Mouse (Mus musculus) forebrain, embryonic 14.5 days (tissue): Measurements from ENCODE around the gene Maff. TPM values are rescaled to one million over a fixed set of nuclear protein-coding genes. Genes with fewer than 3 reads are reported as not detected.

Experiments used
- ATAC-seq: fragments of 200-750 bp; cut with Nextera tagmentation; 2 replicates; pipeline ENCODE4 v1.8.0; 2017; ENCODE audit warnings: mild to moderate bottlenecking, moderate library complexity
- DNase-seq: peaks from one replicate; pipeline ENCODE4 v3.0.0-alpha.2; 2015; ENCODE audit warnings: low spot score
- H3K27ac ChIP-seq: fragments of 300-500 bp; sonication (generic); 2 replicates; pipeline ENCODE4 v1.5.1; 2014; ENCODE audit warnings: low read depth, mild to moderate bottlenecking, control low read depth, low read length, moderate library complexity
- H3K27me3 ChIP-seq: fragments of 300-500 bp; sonication (generic); replicated peaks from 2 replicates; pipeline ENCODE4 v1.6.1; 2014; ENCODE audit warnings: low read length, control low read depth, mixed read lengths; ENCODE audit not compliant: control insufficient read depth, insufficient read depth
- H3K36me3 ChIP-seq: fragments of 300-500 bp; sonication (generic); 2 replicates; pipeline ENCODE4 v1.6.1; 2014; ENCODE audit warnings: low read length, control low read depth; ENCODE audit not compliant: control insufficient read depth, insufficient read depth
- H3K4me1 ChIP-seq: fragments of 300-500 bp; sonication (generic); 2 replicates; pipeline ENCODE4 v1.6.1; 2014; ENCODE audit warnings: antibody characterized with exemption, low read length, control low read depth; ENCODE audit not compliant: control insufficient read depth, insufficient read depth
- H3K4me2 ChIP-seq: fragments of 300-500 bp; sonication (generic); 2 replicates; pipeline ENCODE4 v1.6.1; 2014; ENCODE audit warnings: mild to moderate bottlenecking, control low read depth, low read length
- H3K4me3 ChIP-seq: fragments of 300-500 bp; sonication (generic); 2 replicates; pipeline ENCODE4 v1.5.1; 2014; ENCODE audit warnings: low read depth, low read length, control low read depth
- H3K9ac ChIP-seq: fragments of 300-500 bp; sonication (generic); 2 replicates; pipeline ENCODE4 v1.6.1; 2014; ENCODE audit warnings: mild to moderate bottlenecking, low read length, control low read depth, moderate library complexity
- H3K9me3 ChIP-seq: fragments of 300-500 bp; sonication (generic); replicated peaks from 2 replicates; pipeline ENCODE4 v1.6.1; 2016; ENCODE audit warnings: low read length, control low read depth, mixed read lengths; ENCODE audit not compliant: control insufficient read depth
- WGBS: fragments of 180-500 bp; shearing (Covaris S2); extraction: QIAGEN DNeasy Blood & Tissue Kit; methylation state at CpG from one replicate; pipeline ENCODE4 v1.1.7; 2014; 5-methylcytosine and 5-hydroxymethylcytosine counted together
- polyA plus RNA-seq: library from polyadenylated mRNA; unstranded; fragments of >200 nt; fragmentation: Nextera tagmentation; extraction: Ambion mirVana; gene quantifications from 2 replicates; pipeline ENCODE4 v1.2.1, GENCODE M21; 2014

Gene Maff
- polyA plus RNA-seq, 1 experiment from 2014 or later = 1.6 TPM

GRCm38 (mm10) chr15:79353690-79354305, 7.4 kb downstream of the Maff start:
- H3K27me3 ChIP-seq = peaks cover 12% of the 10 kb centered on the region
- no peak overlapping the region for H3K4me3 ChIP-seq
- no peaks in the 10 kb centered on the region for H3K36me3 ChIP-seq
- 81% methylated on average over 5 of the region's 5 CpGs for WGBS
- DNase-seq (no peak), ATAC-seq (no peak)
- 0 out of 2 replicates have a peak, but pooled peaks cover 3% of the 10 kb centered on the region for H3K4me1 ChIP-seq
- H3K4me2 ChIP-seq = no peak overlapping the region
- no peak overlapping the region for H3K9ac ChIP-seq
- H3K9me3 ChIP-seq = no peaks in the 10 kb centered on the region
- no peak overlapping the region for H3K27ac ChIP-seq

GRCm38 (mm10) chr15:79354619-79355018, 8.2 kb downstream of the Maff start:
- WGBS = 89% methylated on average over 4 of the region's 4 CpGs
- H3K4me1 ChIP-seq = 0 out of 2 replicates have a peak, but pooled peaks cover 3% of the 10 kb centered on the region

GRCm38 (mm10) chr15:79356481-79356880, 10.1 kb downstream of the Maff start:
- no peak overlapping the region for H3K9ac ChIP-seq
- H3K9me3 ChIP-seq = no peaks in the 10 kb centered on the region
- WGBS = 82% methylated on average over 8 of the region's 8 CpGs
- peaks cover 7% of the 10 kb centered on the region for H3K27me3 ChIP-seq
- ATAC-seq = no peak
- 0 out of 2 replicates have a peak, but pooled peaks cover 3% of the 10 kb centered on the region for H3K4me1 ChIP-seq
- H3K27ac ChIP-seq = no peak overlapping the region
- peaks cover 6% of the 10 kb centered on the region; the same call in 1 of the 2 replicates for H3K36me3 ChIP-seq
- DNase-seq = no peak
- H3K4me3 ChIP-seq = no peak overlapping the region
- H3K4me2 ChIP-seq = peak overlapping the region; percentile 74

More at GRCm38 (mm10) chr15:79354619-79355018, 8.2 kb downstream of the Maff start:
- Histone ChIP-seq H3K9ac (no peak overlapping the region), H3K27me3 (peaks cover 12% of the 10 kb centered on the region), H3K36me3 (no peaks in the 10 kb centered on the region), H3K4me2 (no peak overlapping the region), H3K4me3 (no peak overlapping the region), H3K27ac (no peak overlapping the region), H3K9me3 (no peaks in the 10 kb centered on the region)
- ATAC-seq (no peak), DNase-seq (no peak)

GRCm38 (mm10) chr15:79357036-79357911, 10.9 kb downstream of the Maff start:
- under 1% methylated on average over 57 of the region's 77 CpGs for WGBS
- 0 out of 2 replicates have a peak, but pooled peaks cover 3% of the 10 kb centered on the region for H3K4me1 ChIP-seq
- H3K9ac ChIP-seq = peak overlapping the region; percentile 59
- peaks cover 14% of the 10 kb centered on the region; the same call in 1 of the 2 replicates for H3K36me3 ChIP-seq
- H3K27ac ChIP-seq = no peak overlapping the region
- peak overlapping the region; percentile 74 for H3K4me2 ChIP-seq
- peaks cover 7% of the 10 kb centered on the region for H3K27me3 ChIP-seq
- H3K4me3 ChIP-seq = peak overlapping the region; percentile 38
- no peaks in the 10 kb centered on the region for H3K9me3 ChIP-seq
- ATAC-seq (peak; percentile 86), DNase-seq (peak; percentile 80)

GRCm38 (mm10) chr15:79357974-79358690, 11.7 kb downstream of the Maff start:
- Histone ChIP-seq H3K36me3 (peaks cover 22% of the 10 kb centered on the region), H3K4me3 (peak overlapping the region; percentile 38; the same call in 1 of the 2 replicates), H3K27ac (no peak overlapping the region), H3K4me1 (0 out of 2 replicates have a peak, but pooled peaks cover 3% of the 10 kb centered on the region), H3K9me3 (no peaks in the 10 kb centered on the region), H3K9ac (no peak overlapping the region; the same call in 1 of the 2 replicates), H3K27me3 (peaks cover 7% of the 10 kb centered on the region), H3K4me2 (peak overlapping the region; percentile 74)
- DNase-seq = no peak
- 42% methylated on average over 12 of the region's 12 CpGs for WGBS
- ATAC-seq = peak; percentile 33; the same call in 1 of the 2 replicates

GRCm38 (mm10) chr15:79359954-79360353, 13.5 kb downstream of the Maff start:
- Histone ChIP-seq H3K36me3 (peaks cover 36% of the 10 kb centered on the region), H3K4me1 (0 out of 2 replicates have a peak, but pooled peaks cover 3% of the 10 kb centered on the region), H3K9ac (no peak overlapping the region), H3K27me3 (peaks cover 7% of the 10 kb centered on the region), H3K27ac (no peak overlapping the region), H3K4me2 (no peak overlapping the region), H3K9me3 (no peaks in the 10 kb centered on the region), H3K4me3 (no peak overlapping the region)
- no peak for ATAC-seq
- peak; percentile 24 for DNase-seq
- WGBS = 33% methylated on average over 6 of the region's 6 CpGs

- H3K9me3 ChIP-seq = no peaks in the 10 kb centered on the region
- 0 out of 2 replicates have a peak, but pooled peaks cover 3% of the 10 kb centered on the region for H3K4me1 ChIP-seq
- H3K4me3 ChIP-seq = no peak overlapping the region
- no peak for ATAC-seq
- 71% methylated on average over 7 of the region's 7 CpGs for WGBS
- no peak overlapping the region for H3K4me2 ChIP-seq
- H3K27ac ChIP-seq = no peak overlapping the region
- peaks cover 41% of the 10 kb centered on the region for H3K36me3 ChIP-seq
- DNase-seq = no peak
- H3K27me3 ChIP-seq = peaks cover 7% of the 10 kb centered on the region
- H3K9ac ChIP-seq = no peak overlapping the region
Measured at GRCm38 (mm10) chr15:79360371-79360770, 13.9 kb downstream of the Maff start.

- Histone ChIP-seq H3K4me3 (no peak overlapping the region), H3K9ac (no peak overlapping the region), H3K4me1 (0 out of 2 replicates have a peak, but pooled peaks cover 3% of the 10 kb centered on the region), H3K27me3 (peaks cover 6% of the 10 kb centered on the region), H3K9me3 (no peaks in the 10 kb centered on the region), H3K27ac (no peak overlapping the region), H3K4me2 (no peak overlapping the region), H3K36me3 (peaks cover 47% of the 10 kb centered on the region)
- 79% methylated on average over 4 of the region's 4 CpGs for WGBS
- DNase-seq = no peak
- no peak for ATAC-seq
Measured at GRCm38 (mm10) chr15:79361023-79361422, 14.6 kb downstream of the Maff start.
